Mouse (Mus musculus) heart, postnatal 0 days (tissue): ENCODE measurements around the gene Cdcp1. TPM values are rescaled to one million over a fixed set of nuclear protein-coding genes. Genes with fewer than 3 reads are reported as not detected.

Experiments used
- ATAC-seq: fragments of 200-750 bp; cut with Nextera tagmentation; 2 replicates; pipeline ENCODE4 v1.8.0; 2017; ENCODE audit warnings: low read depth, moderate number of reproducible peaks, moderate library complexity; ENCODE audit not compliant: insufficient read depth
- DNase-seq: peaks from one replicate; pipeline ENCODE4 v3.0.0-alpha.2; 2016; ENCODE audit warnings: low spot score
- H3K27ac ChIP-seq: fragments of 300-500 bp; sonication (generic); 2 replicates; pipeline ENCODE4 v1.5.1; 2014; ENCODE audit warnings: low read depth, mild to moderate bottlenecking
- H3K27me3 ChIP-seq: fragments of 300-500 bp; sonication (generic); 2 replicates; pipeline ENCODE4 v1.6.1; 2014; ENCODE audit warnings: low read length, mixed read lengths; ENCODE audit not compliant: control insufficient read depth, insufficient read depth
- H3K36me3 ChIP-seq: fragments of 300-500 bp; sonication (generic); replicated peaks from 2 replicates; pipeline ENCODE4 v1.6.1; 2014; ENCODE audit warnings: low read length, mixed read lengths; ENCODE audit not compliant: control insufficient read depth, insufficient read depth
- H3K4me1 ChIP-seq: fragments of 300-500 bp; sonication (generic); 2 replicates; pipeline ENCODE4 v1.6.1; 2014; ENCODE audit warnings: antibody characterized with exemption; ENCODE audit not compliant: control insufficient read depth, insufficient read depth
- H3K4me2 ChIP-seq: fragments of 300-500 bp; sonication (generic); 2 replicates; pipeline ENCODE4 v1.6.1; 2014; ENCODE audit warnings: low read depth, mild to moderate bottlenecking, low read length, moderate library complexity
- H3K4me3 ChIP-seq: fragments of 300-500 bp; sonication (generic); 2 replicates; pipeline ENCODE4 v1.5.1; 2014; ENCODE audit warnings: low read depth, low read length
- H3K9ac ChIP-seq: fragments of 300-500 bp; sonication (generic); replicated peaks from 2 replicates; pipeline ENCODE4 v1.6.1; 2014; ENCODE audit warnings: low read depth, low read length, mixed read lengths
- H3K9me3 ChIP-seq: fragments of 300-500 bp; sonication (generic); replicated peaks from 2 replicates; pipeline ENCODE4 v1.6.1; 2016; ENCODE audit warnings: low read length; ENCODE audit not compliant: control insufficient read depth
- CTCF ChIP-seq: IDR thresholded peaks from 2 replicates; pipeline ENCODE4 v1.5.1; 2016; ENCODE audit warnings: antibody characterized with exemption, control low read depth, low read depth
- EP300 ChIP-seq: IDR thresholded peaks from 2 replicates; pipeline ENCODE4 v1.6.1; 2016; ENCODE audit warnings: antibody characterized with exemption, low read depth
- WGBS: fragments of 180-500 bp; shearing (Covaris S2); extraction: QIAGEN DNeasy Blood & Tissue Kit; methylation state at CpG from one replicate; pipeline ENCODE4 v1.1.7; 2014; 5-methylcytosine and 5-hydroxymethylcytosine counted together
- polyA plus RNA-seq: library from polyadenylated mRNA; unstranded; fragments of >200 nt; fragmentation: Nextera tagmentation; extraction: Ambion mirVana; gene quantifications from 2 replicates; pipeline ENCODE4 v1.2.1, GENCODE M21; 2015
- total RNA-seq: library from RNA; depleted of rRNA; stranded (reverse); fragments of >200 nt; gene quantifications from 2 replicates; pipeline ENCODE4 v1.2.3, GENCODE M21; 2014; ENCODE audit warnings: low replicate concordance

Cdcp1 gene
- total and polyA plus RNA-seq, 2 experiments from 2014 or later = 0.04 to 2.7 TPM

GRCm38 (mm10) chr9:123255736-123256135, 39.9 kb upstream of the Cdcp1 start:
- DNase-seq = no peak
- ATAC-seq = no peak

GRCm38 (mm10) chr9:123247992-123248391, 32.2 kb upstream of the Cdcp1 start:
- ATAC-seq (no peak), DNase-seq (no peak)
- Histone ChIP-seq H3K27ac (no peak overlapping the region), H3K4me3 (no peak overlapping the region), H3K36me3 (no peaks in the 10 kb centered on the region), H3K27me3 (no peaks in the 10 kb centered on the region), H3K4me1 (no peaks in the 10 kb centered on the region), H3K9ac (no peak overlapping the region), H3K9me3 (no peaks in the 10 kb centered on the region), H3K4me2 (no peak overlapping the region)
- 51% methylated on average over 1 of the region's 1 CpGs for WGBS
- no peak for TF ChIP-seq EP300
- no peak for TF ChIP-seq CTCF

More at GRCm38 (mm10) chr9:123255736-123256135, 39.9 kb upstream of the Cdcp1 start:
- TF ChIP-seq EP300 = no peak
- TF ChIP-seq CTCF = no peak
- Histone ChIP-seq H3K36me3 (no peaks in the 10 kb centered on the region), H3K9me3 (no peaks in the 10 kb centered on the region), H3K4me1 (peaks cover 4% of the 10 kb centered on the region; the same call in 1 of the 2 replicates), H3K27me3 (peaks cover 20% of the 10 kb centered on the region), H3K9ac (no peak overlapping the region), H3K4me3 (no peak overlapping the region), H3K27ac (no peak overlapping the region), H3K4me2 (no peak overlapping the region)
- whole genome bisulfite sequencing = 77% methylated on average over 3 of the region's 3 CpGs

GRCm38 (mm10) chr9:123245146-123245545, 29.3 kb upstream of the Cdcp1 start:
- 63% methylated on average over 4 of the region's 4 CpGs for WGBS
- Histone ChIP-seq H3K36me3 (no peaks in the 10 kb centered on the region), H3K4me1 (no peaks in the 10 kb centered on the region), H3K9me3 (no peaks in the 10 kb centered on the region), H3K4me2 (no peak overlapping the region), H3K27ac (no peak overlapping the region), H3K4me3 (no peak overlapping the region), H3K9ac (no peak overlapping the region), H3K27me3 (no peaks in the 10 kb centered on the region)
- ATAC-seq = no peak
- TF ChIP-seq CTCF = no peak
- no peak for TF ChIP-seq EP300
- no peak for DNase-seq

- H3K9ac ChIP-seq = no peak overlapping the region
- no peaks in the 10 kb centered on the region for H3K27me3 ChIP-seq
- no peak for ATAC-seq
- 44% methylated on average over 10 of the region's 10 CpGs for WGBS
- H3K36me3 ChIP-seq = no peaks in the 10 kb centered on the region
- H3K4me3 ChIP-seq = no peak overlapping the region
- H3K9me3 ChIP-seq = no peaks in the 10 kb centered on the region
- DNase-seq = no peak
- no peak overlapping the region for H3K4me2 ChIP-seq
- TF ChIP-seq EP300 (no peak), CTCF (no peak)
- no peaks in the 10 kb centered on the region for H3K4me1 ChIP-seq
- no peak overlapping the region for H3K27ac ChIP-seq
These were observed 28.1 kb upstream of the Cdcp1 start for GRCm38 (mm10) chr9:123243988-123244387.

DNA sequence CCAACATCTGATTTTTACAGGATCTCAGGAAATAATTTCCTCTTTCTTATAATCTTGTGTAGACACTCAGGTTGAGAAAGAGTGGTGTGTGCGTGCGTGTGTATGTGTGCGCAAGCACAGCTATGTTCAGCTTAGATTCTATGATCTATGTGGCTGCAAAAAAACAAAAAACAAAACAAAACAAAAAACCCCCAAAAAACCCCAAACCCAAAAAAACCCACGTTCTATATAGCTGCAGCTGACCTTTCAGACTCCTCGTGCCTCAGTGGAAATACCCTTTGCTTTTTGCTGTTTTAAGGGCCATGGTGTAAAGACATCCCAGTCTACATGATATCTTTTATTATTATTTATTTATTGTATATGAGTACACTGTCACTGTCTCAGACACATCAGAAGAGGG, 25.4 kb upstream of the Cdcp1 start:
- H3K36me3 ChIP-seq = no peaks in the 10 kb centered on the region
- H3K9me3 ChIP-seq = no peaks in the 10 kb centered on the region
- no peaks in the 10 kb centered on the region for H3K4me1 ChIP-seq
- H3K4me3 ChIP-seq = no peak overlapping the region
- H3K27me3 ChIP-seq = no peaks in the 10 kb centered on the region
- DNase-seq = no peak
- no peak overlapping the region for H3K27ac ChIP-seq
- no peak overlapping the region for H3K4me2 ChIP-seq
- no peak overlapping the region for H3K9ac ChIP-seq
- 86% methylated on average over 5 of the region's 5 CpGs for WGBS
- TF ChIP-seq EP300 (no peak), CTCF (no peak)
- ATAC-seq = no peak

GRCm38 (mm10) chr9:123240751-123241150, 24.9 kb upstream of the Cdcp1 start:
- H3K36me3 ChIP-seq = no peaks in the 10 kb centered on the region
- H3K27me3 ChIP-seq = no peaks in the 10 kb centered on the region
- no peaks in the 10 kb centered on the region for H3K4me1 ChIP-seq
- ATAC-seq (no peak), DNase-seq (no peak)
- no peak overlapping the region for H3K9ac ChIP-seq
- no peak overlapping the region for H3K27ac ChIP-seq
- H3K9me3 ChIP-seq = no peaks in the 10 kb centered on the region
- no peak overlapping the region for H3K4me3 ChIP-seq
- WGBS = 85% methylated on average over 2 of the region's 2 CpGs
- H3K4me2 ChIP-seq = no peak overlapping the region
- TF ChIP-seq EP300 (no peak), CTCF (no peak)
